Mouse (Mus musculus): ENCODE results near the gene Hdac4.
A peak's percentile ranks its signal among the peaks of the same experiment; 100 is the strongest.

The Hdac4 gene

DNA sequence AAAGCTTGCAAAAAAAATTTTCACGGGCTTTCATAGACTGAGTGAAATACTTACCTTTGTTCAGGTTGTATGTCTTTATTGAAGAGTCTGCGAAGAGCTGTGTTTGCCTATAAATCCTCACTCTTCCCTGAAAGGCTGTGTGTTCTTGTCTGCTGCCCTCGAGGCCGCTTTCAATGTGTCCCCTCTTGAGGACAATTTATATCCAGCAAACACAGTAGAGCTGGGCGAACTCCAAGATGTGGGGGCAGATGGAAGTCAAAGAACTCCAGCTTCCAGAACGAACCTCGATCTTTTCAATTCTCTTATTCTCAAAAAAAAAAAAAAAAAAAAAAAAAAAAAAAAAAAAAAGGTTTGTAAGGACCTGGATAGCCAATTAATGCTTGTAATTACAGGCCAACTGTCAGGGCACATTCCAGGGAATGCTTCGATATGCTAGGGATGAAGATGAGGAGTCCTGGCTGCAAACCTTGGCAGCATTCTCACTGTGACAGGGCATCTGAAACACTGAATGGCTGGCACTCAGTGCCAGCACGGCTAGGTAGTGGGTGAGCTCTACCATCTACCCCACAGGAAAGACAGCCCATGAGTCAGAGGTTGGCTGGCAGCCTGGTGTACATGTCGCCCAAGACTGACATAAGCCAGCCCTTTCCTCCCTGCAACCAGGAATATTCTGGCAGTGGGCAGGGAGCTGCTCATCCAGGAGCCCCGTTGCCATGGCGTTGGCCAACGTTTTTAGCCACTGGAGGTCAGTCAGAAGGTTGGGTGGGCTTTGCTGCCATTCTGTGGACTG is at the start of gene Hdac4:
Gene Hdac4 (minus strand): TSS at position 340 of the 790 bp plus-strand sequence.
- no peak for DNase-seq

DNA sequence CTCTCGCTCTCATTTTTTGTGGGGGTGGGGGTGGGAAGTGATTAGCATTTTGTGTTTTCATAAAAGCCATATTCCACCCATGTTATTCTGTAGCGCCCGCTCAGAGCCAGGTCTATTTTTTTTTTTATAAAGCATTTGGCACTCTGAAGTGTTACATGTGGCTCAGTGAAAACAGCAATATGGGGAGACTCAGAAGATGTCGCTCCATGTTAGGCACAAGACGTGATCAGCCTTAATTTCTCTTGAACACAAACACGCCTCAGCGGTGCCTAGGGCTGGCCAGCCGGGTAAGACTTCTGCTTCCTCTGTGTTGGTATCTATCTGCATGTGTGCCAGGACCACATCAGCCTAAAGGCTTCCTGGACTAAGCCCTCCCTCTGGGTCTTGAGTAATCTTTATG is 48.0 kb upstream of the Hdac4 start:
- DNase-seq = no peak

DNA sequence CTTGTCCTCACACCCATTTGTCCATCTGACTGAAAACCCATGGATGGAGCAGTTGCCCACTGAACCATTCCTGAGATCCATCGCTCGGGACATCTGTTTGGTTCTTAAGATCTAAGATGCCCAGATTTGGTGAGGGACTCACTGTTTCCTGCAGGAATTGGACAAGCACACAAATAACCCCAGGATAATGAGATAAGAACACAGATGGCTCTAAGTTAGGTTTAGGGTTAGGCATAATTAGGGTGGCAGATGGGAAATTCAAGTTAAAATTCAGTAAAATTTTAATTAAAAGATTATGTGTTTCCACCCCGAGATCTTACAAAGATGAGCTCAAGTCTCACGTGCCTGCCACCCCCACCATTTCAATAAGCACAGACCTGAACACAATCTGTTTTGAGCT is 44.6 kb upstream of the Hdac4 start:
- DNase-seq = no peak

DNA sequence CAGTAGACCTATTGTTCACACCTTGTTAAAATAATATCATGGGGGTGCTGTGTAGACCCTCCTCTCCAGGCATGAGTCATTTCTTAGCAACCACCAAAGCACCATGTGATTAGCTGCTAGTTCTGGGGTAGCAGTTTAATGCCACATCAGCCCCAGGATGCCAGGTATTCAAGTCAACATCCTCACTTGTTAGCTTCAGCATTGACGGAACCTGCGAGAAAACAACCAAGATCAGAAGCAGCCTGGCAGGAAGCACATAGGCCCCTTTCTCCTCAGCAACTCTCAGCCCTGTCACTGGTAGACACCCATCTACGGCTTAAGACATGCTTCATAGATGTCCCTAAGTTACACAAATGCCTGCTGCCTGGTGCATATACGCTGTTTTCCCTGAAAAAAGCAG is 40.1 kb upstream of the Hdac4 start:
- no peak for DNase-seq

DNA sequence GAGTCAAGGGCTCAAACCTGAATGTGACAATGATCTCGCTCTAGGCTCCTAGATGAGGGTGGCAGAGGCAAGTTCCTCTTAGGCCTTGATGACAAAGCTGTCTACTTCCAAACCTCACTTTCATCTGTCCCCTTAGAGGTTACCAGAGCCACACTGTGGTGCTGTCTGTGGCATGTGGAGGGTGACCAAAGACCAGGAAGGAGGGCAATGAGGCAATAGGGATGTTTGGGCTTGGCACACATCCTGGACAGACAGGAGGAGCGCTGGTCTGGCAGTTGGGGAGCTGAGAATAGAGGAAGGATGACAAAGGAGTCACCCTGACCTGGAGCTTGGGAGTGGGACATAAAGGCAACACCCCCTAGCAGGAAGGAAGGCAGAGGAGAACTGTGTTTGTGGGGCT is 29.8 kb upstream of the Hdac4 start:
- no peak for DNase-seq

DNA sequence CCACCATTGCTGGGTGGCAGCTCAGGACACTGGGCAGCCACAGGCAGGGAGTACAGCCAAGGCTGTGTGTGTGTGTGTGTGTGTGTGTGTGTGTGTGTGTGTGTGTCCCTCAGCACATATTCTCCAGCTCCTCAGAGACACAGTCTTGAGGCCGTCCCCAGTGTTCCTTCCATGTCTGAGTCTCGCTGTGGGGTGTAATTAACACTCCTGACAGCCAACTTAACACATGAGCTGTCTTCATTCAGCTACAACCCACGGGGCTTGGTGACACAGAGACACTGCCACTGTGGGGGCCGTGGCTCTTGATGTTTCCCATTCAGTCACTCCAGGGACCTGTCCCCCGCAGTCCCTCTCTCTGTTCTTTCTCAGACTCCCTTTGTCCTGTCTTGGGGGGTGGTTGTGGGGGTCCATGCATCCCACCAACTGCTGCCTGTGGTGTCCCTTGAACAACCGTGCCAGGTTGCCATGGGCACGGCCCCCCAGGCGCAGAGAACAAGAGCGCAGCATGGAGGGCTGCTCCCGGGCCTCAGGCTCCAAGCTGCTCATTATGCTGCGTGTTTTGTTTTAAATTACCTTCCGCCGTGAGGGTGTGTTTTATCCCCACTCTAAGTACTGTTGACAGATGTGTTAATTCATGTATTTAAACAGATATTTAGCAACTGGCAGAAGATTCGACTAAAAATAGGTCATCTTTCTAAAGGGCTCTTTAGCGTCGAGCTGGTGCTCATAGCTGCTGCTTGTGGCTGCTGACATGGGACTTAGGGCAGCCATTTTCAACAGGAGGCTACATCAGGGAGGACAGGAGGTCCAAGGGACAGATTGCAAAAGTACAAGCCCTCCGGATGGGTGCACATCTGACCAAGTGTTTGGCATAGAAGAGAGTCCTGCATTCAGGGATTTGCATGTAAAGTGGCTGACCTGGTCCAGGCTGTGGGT is 28.7 kb upstream of the Hdac4 start:
- no peak for DNase-seq

DNA sequence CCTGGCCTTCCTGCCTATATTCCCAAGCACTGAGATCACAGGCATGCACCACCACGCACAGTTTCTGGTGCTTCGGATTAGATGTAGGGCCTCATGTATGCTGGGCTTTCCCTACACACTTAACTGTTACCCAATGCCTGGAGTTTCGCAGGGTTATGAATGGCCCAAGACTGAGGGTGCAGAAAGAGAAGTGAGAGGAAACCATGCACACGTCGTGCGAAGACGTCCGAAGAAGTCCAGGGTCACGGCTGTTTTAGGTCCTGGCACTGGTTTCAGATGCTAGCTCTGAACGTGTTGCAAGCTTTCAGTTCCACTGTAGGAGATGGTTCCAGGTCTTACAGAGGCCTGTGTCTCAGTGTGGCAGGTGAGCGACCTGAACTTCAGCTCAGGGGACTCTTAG is 21.2 kb upstream of the Hdac4 start:
- DNase-seq = peak; percentile 9 to 18

DNA sequence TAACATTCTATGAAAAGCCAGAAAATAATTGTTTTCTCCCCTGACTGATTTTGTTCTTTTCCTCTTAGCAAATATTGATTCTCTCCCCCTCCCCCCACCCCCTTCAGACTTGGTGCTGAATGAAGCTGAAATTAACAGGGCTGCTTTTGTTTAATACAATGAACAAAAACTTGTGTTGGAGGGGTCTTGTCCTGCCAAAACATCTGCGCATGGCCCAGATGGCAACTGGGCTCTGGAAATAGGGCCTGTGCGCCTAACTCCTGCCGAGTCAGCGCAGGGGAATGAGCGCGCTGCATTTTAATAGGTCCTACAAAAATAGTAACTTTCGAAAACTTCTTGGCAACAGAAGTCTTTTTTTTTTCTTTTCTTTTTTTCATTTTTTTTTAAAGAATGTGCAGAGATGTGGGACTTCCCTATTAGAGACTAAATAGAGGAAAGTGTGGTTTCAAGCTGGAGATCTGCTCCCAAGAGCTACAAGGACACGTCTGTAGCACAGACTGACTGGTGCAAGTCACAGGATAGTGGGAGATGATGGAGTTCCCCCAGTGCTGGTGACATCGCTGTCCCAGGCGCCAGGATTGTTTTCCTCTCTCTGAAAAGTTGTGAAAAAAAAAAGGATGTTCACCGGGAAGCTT is 20.6 kb upstream of the Hdac4 start:
- DNase-seq = peak in 1 of 2 experiments; percentile 12

DNA sequence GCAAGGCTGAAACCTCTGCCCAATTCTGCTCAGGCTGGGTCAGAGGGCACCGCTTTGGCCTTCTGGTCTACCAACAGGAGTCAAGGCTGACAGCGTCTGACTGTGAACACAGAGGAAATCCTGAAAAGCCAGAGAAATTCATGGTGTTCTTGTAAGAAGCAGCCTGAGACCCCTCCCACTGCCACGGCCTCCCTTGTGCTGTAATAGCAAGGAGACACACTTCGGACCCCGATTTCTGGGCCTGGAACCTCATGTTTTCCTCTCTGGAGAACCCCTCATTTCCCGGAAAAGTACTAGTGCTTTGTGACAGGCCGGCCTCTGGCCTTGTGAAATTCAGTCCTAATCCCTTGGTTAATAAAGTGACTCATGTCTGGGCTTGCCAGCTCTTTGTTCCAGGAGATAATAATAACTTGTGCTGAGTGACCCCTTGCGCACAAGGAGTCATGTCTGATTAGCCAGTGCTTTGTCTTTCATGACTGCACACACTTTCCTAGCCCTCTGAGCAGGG is 19.7 kb upstream of the Hdac4 start:
- DNase-seq = peak; percentile 17 to 49

DNA sequence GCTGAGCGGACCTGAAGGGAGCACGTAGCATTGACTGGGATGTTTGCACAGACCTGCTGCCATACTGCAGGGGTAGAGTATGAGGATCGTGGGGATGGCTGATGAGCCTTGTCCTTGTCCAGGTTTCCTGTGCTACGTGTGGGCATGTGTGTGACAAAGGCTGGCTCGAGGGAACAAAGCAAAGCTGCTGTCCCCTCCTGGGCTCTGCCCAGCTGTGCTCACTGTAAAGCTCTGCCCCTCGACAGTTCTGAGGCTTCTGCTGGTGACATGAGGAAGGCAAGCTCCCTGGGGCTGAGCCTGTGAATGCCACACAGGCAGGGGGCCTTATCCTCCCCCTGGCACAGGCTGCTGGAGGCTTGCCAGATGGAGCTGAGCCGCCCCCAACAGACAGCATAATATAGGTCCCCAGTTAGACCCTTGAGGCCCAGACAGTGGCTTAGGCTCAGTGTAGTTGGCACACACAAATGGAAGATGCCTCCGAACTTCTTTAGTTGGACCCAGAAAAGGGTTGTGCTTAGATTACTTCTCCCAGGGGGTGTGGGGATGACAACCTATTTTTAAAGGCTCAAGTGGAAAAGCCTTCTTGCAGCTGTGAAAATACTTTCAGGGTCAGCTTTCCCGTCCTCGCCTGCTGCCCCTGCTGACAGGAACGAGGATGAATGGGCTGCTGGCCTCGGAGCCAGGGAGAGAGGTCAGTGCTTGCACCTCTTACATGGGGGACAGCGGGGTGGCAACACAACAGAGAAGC is 16.7 kb upstream of the Hdac4 start:
- no peak for DNase-seq

DNA sequence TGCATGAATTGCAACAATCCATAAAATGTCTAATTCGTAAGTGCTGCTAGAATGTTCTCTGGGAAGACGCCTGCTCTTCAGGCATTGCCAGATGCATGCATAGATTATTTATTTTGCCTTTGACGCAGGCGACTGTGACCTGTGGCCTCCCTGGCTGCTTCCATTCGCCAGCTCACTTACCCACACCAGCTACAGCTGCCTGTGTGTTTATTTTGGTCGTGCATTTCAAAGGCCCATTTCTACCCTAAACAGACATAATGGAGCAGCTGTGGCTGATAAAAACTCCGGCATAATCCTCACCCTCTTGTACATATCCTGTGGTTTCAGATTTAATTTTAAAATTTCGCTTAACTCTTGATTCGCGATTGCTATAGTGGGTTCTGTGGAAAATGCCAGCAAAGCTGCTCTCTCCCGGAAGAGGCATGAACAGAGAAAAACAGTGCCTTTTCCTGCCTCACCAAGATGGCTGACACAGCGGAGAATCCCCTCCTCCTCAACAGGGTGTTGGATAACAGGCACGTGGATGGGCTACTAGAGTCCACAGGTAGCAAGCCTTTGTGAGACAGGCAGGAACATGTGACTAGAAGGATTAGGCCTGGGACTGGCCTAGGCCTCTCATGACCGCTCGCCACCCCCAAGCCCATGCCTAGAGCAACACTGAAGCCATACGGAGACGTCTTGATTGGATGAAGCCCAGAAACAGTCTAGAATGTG is 7.3 kb upstream of the Hdac4 start:
- no peak for DNase-seq

DNA sequence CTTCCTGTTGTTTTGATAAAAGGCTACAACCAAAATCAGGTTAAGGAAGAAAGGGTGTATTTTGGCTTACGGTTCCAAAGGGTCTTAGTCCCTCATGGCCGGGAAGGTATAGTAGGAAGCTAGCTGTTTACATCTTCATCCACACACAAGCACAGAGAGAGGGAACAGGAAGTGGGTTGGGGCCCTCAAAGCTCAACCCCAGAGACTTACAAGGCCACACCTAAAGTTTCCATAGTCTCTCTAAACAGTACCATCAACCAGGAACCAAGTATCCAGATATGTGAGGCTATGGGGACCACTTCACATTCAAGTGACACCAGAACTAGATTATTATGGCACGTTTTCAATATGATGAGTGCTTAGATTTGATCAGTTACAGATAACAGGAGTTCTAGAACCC is 5.0 kb downstream of the Hdac4 start:
- DNase-seq = no peak

DNA sequence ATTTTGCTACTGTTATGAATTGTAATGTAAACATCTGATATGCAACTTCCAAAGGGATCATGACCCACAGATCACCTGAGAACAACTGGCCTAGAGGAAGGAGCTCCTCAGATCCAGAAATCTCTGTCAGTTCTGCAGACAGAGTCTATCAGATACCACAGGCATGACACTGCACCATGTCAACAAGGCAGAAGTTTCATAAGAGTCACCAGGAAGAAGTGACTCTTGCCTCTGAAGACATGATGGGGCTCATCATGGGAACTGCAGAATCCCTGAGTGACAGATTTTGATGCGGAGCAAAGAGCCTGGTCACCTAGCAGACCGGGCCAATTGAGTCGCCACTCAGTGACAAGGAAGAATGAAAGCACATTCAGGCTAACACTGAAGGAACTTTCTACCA is 8.4 kb downstream of the Hdac4 start:
- no peak for DNase-seq

DNA sequence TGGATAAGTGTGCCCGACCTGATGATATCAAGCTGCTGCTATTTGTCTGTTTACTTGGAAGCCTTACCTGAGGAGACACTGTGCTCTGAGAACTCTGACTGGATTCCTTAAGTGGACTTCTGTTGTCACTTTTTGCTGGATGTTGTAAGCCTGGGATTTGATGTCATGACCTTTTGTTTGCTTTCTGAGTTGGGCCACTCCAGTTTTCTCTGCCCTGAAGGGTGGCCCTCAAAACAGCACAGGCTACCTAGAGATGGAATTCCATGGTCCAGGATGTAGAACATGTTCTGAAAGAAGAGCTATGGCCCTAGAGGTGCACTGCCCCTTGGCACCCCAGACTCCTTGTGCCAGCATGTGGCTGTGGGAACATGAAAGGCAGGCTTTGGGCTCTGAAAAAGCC is 10.9 kb downstream of the Hdac4 start:
- no peak for DNase-seq

DNA sequence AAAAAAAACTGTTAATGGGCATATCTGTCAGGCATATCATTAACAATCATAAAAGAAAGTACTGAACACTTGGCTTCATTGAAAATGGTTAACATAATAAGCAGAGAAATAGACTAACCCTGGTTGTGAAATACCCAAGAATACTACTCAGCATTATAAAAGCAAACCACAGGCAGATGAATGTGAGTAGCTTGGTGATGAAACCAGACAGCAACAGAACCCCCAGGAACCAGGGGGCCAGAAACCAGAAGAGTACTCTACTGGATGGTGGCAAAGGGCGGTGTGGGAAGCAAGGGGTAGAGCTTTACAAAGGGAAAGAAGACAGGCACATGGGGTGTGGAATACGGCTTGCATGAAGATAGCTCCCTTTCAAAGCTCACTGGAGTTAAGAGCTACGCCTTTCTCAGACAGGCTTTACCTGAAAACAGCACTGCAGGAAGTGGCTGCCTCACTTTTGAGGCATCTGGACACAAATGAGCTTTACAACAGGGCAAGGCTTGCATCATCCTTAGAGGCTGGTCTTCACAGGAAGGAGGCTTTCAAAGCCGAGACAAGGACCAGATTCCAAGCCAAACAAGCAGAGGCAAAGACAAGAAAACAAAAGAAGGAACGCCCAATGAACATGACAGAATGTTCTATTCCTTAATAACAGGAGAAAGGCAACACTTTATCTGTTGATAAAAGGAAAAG is 12.3 kb downstream of the Hdac4 start:
- DNase-seq = no peak

DNA sequence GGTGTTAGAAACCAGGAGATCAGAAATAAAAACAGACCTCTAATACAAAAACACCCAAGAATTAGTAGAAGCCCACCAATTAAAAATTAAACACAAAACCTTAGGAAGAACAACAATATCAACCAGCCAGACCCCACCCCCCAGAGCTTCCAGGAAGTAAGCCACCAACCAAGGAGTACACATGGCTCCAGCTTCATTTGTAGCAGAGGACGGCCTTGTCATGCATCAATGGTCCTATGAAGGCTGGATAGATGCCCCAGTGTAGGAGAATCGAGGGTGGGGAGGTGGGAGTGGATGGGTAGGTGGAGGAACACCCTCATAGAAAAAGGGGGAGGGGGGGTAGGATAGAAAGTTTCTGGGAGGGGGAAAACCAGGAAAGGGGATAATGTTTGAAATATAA is 13.5 kb downstream of the Hdac4 start:
- no peak for DNase-seq

DNA sequence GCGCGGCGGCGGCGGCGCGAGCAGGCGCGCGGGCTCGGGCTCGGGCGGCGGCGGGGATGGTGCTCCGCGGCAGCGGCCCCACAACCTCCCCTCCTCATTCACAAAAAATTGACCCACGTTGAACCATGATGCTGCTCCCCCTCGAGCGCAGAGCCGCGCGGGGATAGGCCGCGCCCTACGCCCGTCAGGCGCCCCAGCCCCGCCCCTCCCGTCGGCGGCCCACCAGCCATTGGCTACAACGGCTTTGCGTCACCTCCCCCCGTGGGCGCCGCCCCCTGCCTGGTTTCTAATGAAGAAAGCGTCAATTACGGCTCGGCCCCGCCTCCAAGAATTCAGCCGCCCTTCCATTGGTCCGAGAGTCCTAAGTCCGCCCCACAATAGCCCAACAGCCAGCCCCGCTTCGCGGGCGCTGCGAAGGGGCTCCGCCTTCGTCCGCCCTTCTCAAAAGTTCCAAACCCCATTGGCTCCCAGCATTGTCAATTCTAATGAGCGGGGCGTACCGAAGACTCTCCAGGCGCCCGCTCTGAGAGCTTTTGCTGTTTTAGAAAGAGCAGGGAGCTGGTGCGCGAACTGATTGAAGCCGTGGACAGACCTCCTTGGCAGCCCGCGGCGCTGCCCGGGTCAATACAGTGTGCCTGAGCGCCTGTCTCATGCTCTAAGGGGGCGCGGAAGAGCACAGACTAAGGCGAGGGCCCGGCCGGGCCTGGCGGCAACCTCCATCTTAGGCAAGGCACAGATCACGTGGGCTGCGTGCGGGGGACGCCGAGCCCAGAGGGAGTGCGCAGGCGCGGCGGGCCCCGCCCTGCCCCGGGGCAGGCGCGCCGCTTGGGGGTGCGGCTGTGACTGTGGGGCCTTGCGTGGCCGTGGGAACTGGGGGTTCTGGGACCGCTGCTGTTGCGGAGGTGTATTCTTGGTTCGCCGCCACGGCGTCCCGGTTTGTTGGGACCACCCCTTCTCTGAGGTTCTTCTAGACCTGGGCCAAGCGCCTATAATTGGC is 15.1 kb downstream of the Hdac4 start:
- DNase-seq = peak; percentile 100

DNA sequence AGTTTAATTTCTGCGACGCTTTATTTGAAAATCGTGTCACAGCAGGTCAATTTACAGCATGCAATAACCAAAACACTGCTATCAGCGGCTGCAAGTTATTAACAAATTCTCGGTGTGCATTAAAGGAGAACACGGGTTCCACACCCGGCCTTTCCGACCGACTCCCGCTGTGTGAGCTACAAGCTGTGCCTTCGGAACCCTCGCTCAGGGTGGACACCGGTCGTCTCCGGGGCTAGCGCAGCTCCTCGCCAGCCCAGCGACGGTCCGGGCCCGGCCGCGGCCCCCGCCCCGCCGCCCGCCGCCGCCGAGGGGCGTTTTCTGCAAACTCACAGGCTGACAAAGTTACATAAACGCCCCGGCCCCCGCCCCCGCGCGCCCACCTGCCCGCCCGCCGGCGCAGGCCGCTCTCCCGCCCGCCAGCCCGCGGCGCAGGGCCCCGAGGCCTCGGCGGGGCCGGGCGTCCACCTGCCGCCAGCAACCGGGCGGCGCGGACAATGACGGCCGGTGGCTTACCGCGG is 16.0 kb downstream of the Hdac4 start:
- peak; percentile 34 for DNase-seq

DNA sequence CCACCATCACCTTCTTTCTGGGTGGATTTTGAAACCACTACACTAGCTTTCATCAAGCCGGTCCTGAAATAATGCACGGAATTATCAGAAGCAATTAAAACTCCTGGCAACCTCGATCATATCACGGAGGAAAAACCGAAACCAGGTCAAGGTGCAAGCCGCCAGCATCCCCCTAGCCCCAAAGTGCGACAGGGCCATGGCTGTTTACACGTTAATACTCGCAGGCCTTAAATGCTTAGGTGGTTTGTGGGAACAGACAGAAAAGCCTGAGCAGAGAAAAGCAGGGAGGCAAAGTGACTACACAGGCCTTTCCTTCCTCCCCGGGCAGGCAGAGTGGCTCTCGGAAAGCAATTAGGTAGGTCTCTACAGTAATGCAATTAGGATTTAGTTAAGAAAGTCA is 16.4 kb downstream of the Hdac4 start:
- DNase-seq = no peak
